Mouse (Mus musculus) lung, embryonic 15.5 days (tissue): Measurements from ENCODE around the gene Gemin5. TPM values are rescaled to one million over a fixed set of nuclear protein-coding genes. Genes with fewer than 3 reads are reported as not detected.
"Not testable (repeated sequence)": the region's sequence is repeated elsewhere in the genome, so short reads cannot be mapped to it uniquely, and the experiment has no call there.

ENCODE experiments used
- ATAC-seq: fragments of 200-750 bp; cut with Nextera tagmentation; 2 replicates; pipeline ENCODE4 v1.8.0; 2017; ENCODE audit warnings: moderate number of reproducible peaks, borderline replicate concordance; ENCODE audit not compliant: low FRiP score, low TSS enrichment; ENCODE audit errors: extremely low read depth
- H3K27ac ChIP-seq: fragments of 300-500 bp; sonication (generic); 2 replicates; pipeline ENCODE4 v1.5.1; 2015; ENCODE audit warnings: moderate library complexity, mild to moderate bottlenecking, inconsistent platforms
- H3K27me3 ChIP-seq: fragments of 300-500 bp; sonication (generic); 2 replicates; pipeline ENCODE4 v1.6.1; 2015; ENCODE audit warnings: inconsistent platforms
- H3K36me3 ChIP-seq: fragments of 300-500 bp; sonication (generic); 2 replicates; pipeline ENCODE4 v1.6.1; 2015; ENCODE audit warnings: inconsistent platforms
- H3K4me1 ChIP-seq: fragments of 300-500 bp; sonication (generic); 2 replicates; pipeline ENCODE4 v1.6.1; 2015; ENCODE audit warnings: inconsistent platforms
- H3K4me2 ChIP-seq: fragments of 300-500 bp; sonication (generic); 2 replicates; pipeline ENCODE4 v1.6.1; 2015; ENCODE audit warnings: inconsistent platforms, mild to moderate bottlenecking, moderate library complexity
- H3K4me3 ChIP-seq: fragments of 300-500 bp; sonication (generic); 2 replicates; pipeline ENCODE4 v1.5.1; 2015; ENCODE audit warnings: mild to moderate bottlenecking, inconsistent platforms
- H3K9ac ChIP-seq: fragments of 300-500 bp; sonication (generic); 2 replicates; pipeline ENCODE4 v1.6.1; 2015; ENCODE audit warnings: inconsistent platforms
- H3K9me3 ChIP-seq: fragments of 300-500 bp; sonication (generic); 2 replicates; pipeline ENCODE4 v1.6.1; 2016; ENCODE audit warnings: inconsistent platforms
- WGBS: fragments of 180-500 bp; shearing (Covaris S2); methylation state at CpG from one replicate; pipeline ENCODE4 v1.1.7; 2015; 5-methylcytosine and 5-hydroxymethylcytosine counted together
- polyA plus RNA-seq: library from polyadenylated mRNA; unstranded; fragments of >200 nt; fragmentation: Nextera tagmentation; extraction: Ambion mirVana; gene quantifications from 2 replicates; pipeline ENCODE4 v1.2.1, GENCODE M21; 2015

The Gemin5 gene
- 20.2 and 20.9 TPM in 2 replicates for polyA plus RNA-seq

GRCm38 (mm10) chr11:58168167-58168915 lies at the start of gene Gemin5:
TSS of gene Gemin5 (minus strand) at chr11:58168539.
- H3K9ac ChIP-seq: peak within 1 kb of the TSS; percentile 81
- H3K36me3 ChIP-seq: peaks cover 27% of the 10 kb centered on the region
- peak within 1 kb of the TSS; percentile 73 for H3K27ac ChIP-seq
- H3K4me3 ChIP-seq: peak within 1 kb of the TSS; percentile 98
- peaks cover 22% of the 10 kb centered on the region for H3K4me1 ChIP-seq
- no peaks in the 10 kb centered on the region for H3K27me3 ChIP-seq
- H3K4me2 ChIP-seq: peak within 1 kb of the TSS; percentile 84
- H3K9me3 ChIP-seq: no peaks in the 10 kb centered on the region
- under 1% methylated on average over 68 of the region's 71 CpGs for WGBS
- peak; percentile 88 for ATAC-seq

DNA sequence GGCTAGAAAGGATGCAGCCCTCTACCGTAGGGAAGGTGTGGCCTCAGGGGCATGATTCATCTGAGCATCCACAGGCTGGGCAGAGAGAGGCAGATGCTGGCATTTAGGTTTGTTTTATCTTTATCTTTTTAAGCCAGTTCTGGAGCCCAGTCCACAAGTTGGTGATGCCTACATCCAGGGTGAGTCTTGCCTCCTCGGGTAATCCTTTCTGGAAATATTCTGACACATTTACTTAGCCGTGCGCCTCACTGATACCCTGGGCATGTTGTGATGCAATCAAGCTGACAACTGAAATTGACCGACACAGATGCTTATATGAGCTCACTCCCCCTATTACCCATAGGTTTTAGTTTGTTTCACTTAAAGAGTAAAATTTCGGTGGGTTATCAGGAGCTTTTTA lies 48.5 kb upstream of the Gemin5 start:
- no peak overlapping the region for H3K27ac ChIP-seq
- H3K36me3 ChIP-seq: no peaks in the 10 kb centered on the region
- no peak overlapping the region for H3K9ac ChIP-seq
- no peak overlapping the region for H3K4me3 ChIP-seq
- no peak overlapping the region for H3K4me2 ChIP-seq
- ATAC-seq: no peak
- 70% methylated on average over 6 of the region's 6 CpGs for WGBS
- H3K4me1 ChIP-seq: peaks cover 6% of the 10 kb centered on the region; the same call in 1 of the 2 replicates
- H3K9me3 ChIP-seq: no peaks in the 10 kb centered on the region
- no peaks in the 10 kb centered on the region for H3K27me3 ChIP-seq

- Histone ChIP-seq H3K4me2 (no peak overlapping the region; the same call in 1 of the 2 replicates), H3K27me3 (no peaks in the 10 kb centered on the region), H3K36me3 (no peaks in the 10 kb centered on the region), H3K4me3 (no peak overlapping the region), H3K9me3 (no peaks in the 10 kb centered on the region), H3K27ac (no peak overlapping the region), H3K9ac (no peak overlapping the region), H3K4me1 (peaks cover 6% of the 10 kb centered on the region; the same call in 1 of the 2 replicates)
- ATAC-seq: no peak
- 67% methylated on average over 5 of the region's 5 CpGs for WGBS
Observed at GRCm38 (mm10) chr11:58215814-58216213, 47.5 kb upstream of the Gemin5 start.

- not testable (repeated sequence) for H3K27me3 ChIP-seq, H3K9ac ChIP-seq, H3K9me3 ChIP-seq, H3K27ac ChIP-seq, H3K4me1 ChIP-seq, ATAC-seq, H3K36me3 ChIP-seq
- 4% methylated on average over 1 of the region's 3 CpGs for WGBS
- H3K4me2 ChIP-seq: peak overlapping the region; percentile 65
- H3K4me3 ChIP-seq: peak overlapping the region; percentile 61
Observed at GRCm38 (mm10) chr11:58215049-58215430, 46.7 kb upstream of the Gemin5 start.

DNA sequence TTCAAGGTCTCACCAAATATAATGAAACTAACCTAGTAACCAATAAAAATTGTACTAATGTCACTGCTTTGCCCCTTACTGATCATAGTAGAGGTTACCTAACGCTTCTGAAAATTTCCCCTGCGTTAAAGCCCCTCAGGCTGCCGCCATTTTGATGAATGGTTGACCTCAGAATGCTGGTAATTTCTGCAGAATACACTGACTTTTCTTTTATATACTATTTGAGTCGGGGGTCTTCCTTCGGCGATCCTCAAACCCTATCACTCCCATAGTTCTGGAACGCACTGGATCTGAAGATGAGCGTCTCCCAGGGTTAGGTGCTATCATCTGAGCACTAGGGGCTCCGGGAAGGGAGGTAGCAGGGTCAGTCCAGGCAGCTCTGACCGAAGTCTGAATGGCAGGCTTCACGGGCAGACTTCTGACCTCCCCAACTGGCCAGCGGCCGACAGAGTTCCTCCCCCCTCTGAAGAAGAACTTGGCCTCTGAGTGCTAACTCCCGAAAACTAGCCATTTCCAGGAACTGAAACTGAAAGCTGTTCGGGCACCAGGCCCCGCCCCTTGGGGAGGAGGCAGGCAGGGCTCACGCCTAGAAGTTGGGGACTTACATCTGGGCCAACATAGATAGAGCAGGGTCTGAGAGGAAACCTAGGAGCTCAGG lies 46.2 kb upstream of the Gemin5 start:
- no peaks in the 10 kb centered on the region for H3K9me3 ChIP-seq
- no peaks in the 10 kb centered on the region for H3K36me3 ChIP-seq
- H3K9ac ChIP-seq: peak overlapping the region; percentile 48
- peak overlapping the region; percentile 65 for H3K4me2 ChIP-seq
- 26% methylated on average over 17 of the region's 17 CpGs for WGBS
- H3K27ac ChIP-seq: peak overlapping the region; percentile 41; the same call in 1 of the 2 replicates
- H3K4me3 ChIP-seq: peak overlapping the region; percentile 61
- no peaks in the 10 kb centered on the region for H3K27me3 ChIP-seq
- peaks cover 6% of the 10 kb centered on the region; the same call in 1 of the 2 replicates for H3K4me1 ChIP-seq
- ATAC-seq: peak; percentile 85

GRCm38 (mm10) chr11:58213673-58214342 lies 45.5 kb upstream of the Gemin5 start:
- no peaks in the 10 kb centered on the region for H3K27me3 ChIP-seq
- H3K27ac ChIP-seq: no peak overlapping the region
- no peak overlapping the region; the same call in 1 of the 2 replicates for H3K4me3 ChIP-seq
- no peaks in the 10 kb centered on the region for H3K36me3 ChIP-seq
- peaks cover 6% of the 10 kb centered on the region; the same call in 1 of the 2 replicates for H3K4me1 ChIP-seq
- 76% methylated on average over 7 of the region's 7 CpGs for WGBS
- H3K4me2 ChIP-seq: peak overlapping the region; percentile 65; the same call in 1 of the 2 replicates
- H3K9me3 ChIP-seq: no peaks in the 10 kb centered on the region
- no peak for ATAC-seq
- no peak overlapping the region for H3K9ac ChIP-seq

DNA sequence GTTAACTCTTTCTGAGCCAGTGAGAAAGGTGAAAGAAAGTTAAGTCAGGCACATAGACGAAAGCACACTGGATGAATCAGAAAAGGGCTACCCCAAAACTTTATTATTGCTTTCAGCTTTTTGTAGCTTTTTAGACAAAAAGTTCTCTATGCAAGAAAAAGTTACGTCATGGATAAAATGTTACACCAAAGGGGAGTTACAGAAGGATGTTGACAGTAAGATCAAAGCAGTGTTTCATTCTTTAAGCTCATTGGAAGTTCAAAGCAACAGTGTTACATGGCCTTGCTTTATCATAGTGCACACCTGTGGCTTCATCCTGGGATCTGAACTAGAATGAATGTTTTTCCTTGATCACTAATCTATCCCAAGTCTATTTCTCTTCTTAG lies 43.3 kb upstream of the Gemin5 start:
- 25% methylated on average over 2 of the region's 2 CpGs for WGBS
- H3K27me3 ChIP-seq: no peaks in the 10 kb centered on the region
- H3K4me1 ChIP-seq: peaks cover 6% of the 10 kb centered on the region; the same call in 1 of the 2 replicates
- no peak overlapping the region for H3K4me2 ChIP-seq
- no peak overlapping the region for H3K27ac ChIP-seq
- no peak overlapping the region for H3K4me3 ChIP-seq
- H3K9ac ChIP-seq: no peak overlapping the region
- no peak for ATAC-seq
- no peaks in the 10 kb centered on the region for H3K9me3 ChIP-seq
- no peaks in the 10 kb centered on the region for H3K36me3 ChIP-seq

DNA sequence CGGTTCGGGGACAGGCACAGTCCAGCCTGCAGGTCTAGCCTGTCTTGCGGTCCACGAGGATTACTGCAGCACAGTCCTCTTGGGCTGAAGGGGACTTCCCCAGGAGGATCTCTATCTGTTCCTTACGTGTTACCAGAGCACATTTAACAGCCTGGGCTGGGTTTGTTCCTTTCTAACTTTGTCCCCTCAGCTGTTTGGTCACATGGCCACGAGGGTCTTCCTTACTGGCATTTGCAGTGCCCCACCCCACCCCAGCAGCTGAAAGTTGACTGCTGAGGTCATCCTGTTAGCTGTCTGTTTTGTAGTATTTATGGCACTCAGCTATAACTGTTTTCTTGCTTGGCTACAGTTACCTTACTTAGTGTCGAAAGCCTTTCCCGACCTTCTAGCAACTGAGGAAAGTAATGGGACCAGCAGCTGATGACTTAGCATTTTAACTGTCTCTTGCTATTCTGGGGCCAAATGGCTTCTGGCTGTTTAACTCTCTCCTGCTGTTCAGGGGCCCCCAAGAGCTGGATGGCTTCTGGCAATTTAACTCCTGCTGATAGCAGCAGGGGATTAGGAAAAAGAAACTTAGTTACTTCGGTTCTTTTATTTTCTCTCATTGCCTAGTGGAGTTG lies 42.8 kb upstream of the Gemin5 start:
- Histone ChIP-seq H3K4me2 (no peak overlapping the region), H3K27ac (no peak overlapping the region), H3K4me3 (no peak overlapping the region), H3K9ac (no peak overlapping the region), H3K27me3 (no peaks in the 10 kb centered on the region), H3K36me3 (no peaks in the 10 kb centered on the region), H3K4me1 (peaks cover 5% of the 10 kb centered on the region; the same call in 1 of the 2 replicates), H3K9me3 (no peaks in the 10 kb centered on the region)
- ATAC-seq: no peak
- 26% methylated on average over 9 of the region's 9 CpGs for WGBS

- Histone ChIP-seq H3K36me3 (no peaks in the 10 kb centered on the region), H3K4me3 (no peak overlapping the region), H3K27me3 (no peaks in the 10 kb centered on the region), H3K9ac (no peak overlapping the region), H3K27ac (no peak overlapping the region), H3K4me1 (no peaks in the 10 kb centered on the region), H3K4me2 (no peak overlapping the region), H3K9me3 (no peaks in the 10 kb centered on the region)
- 81% methylated on average over 1 of the region's 1 CpGs for WGBS
- no peak for ATAC-seq
Observed at GRCm38 (mm10) chr11:58210321-58210886, 42.1 kb upstream of the Gemin5 start.

- WGBS: 81% methylated on average over 12 of the region's 12 CpGs
- H3K4me1 ChIP-seq: no peaks in the 10 kb centered on the region
- H3K4me3 ChIP-seq: no peak overlapping the region
- no peak overlapping the region for H3K27ac ChIP-seq
- no peaks in the 10 kb centered on the region for H3K9me3 ChIP-seq
- H3K4me2 ChIP-seq: no peak overlapping the region
- ATAC-seq: no peak
- H3K27me3 ChIP-seq: no peaks in the 10 kb centered on the region
- no peak overlapping the region for H3K9ac ChIP-seq
- H3K36me3 ChIP-seq: no peaks in the 10 kb centered on the region
Observed at GRCm38 (mm10) chr11:58201052-58201451, 32.7 kb upstream of the Gemin5 start.

DNA sequence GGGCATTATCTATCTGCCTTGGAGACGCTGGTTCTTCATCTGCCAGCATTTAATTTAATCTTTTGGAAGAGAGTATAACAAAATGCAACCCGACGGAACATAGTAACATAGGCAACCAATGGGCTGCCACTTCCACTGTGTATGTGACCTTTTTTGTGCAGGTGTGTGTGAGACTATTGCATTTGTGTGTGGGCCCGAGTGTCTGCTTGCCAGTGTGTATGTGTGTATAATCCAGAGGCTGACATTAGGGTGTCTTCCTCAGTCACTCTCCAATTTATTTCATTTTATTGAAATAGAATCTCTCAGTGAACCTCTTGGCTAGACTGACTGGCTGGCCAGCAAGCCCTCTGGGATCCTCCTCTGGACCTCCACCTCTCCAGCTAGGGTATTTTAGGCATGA lies 31.9 kb upstream of the Gemin5 start:
- peak overlapping the region; percentile 68; the same call in 1 of the 2 replicates for H3K4me2 ChIP-seq
- no peak overlapping the region for H3K4me3 ChIP-seq
- no peak overlapping the region for H3K27ac ChIP-seq
- no peaks in the 10 kb centered on the region for H3K9me3 ChIP-seq
- H3K4me1 ChIP-seq: no peaks in the 10 kb centered on the region
- WGBS: 82% methylated on average over 4 of the region's 4 CpGs
- no peak for ATAC-seq
- no peaks in the 10 kb centered on the region for H3K27me3 ChIP-seq
- H3K36me3 ChIP-seq: no peaks in the 10 kb centered on the region
- no peak overlapping the region for H3K9ac ChIP-seq
